Mouse (Mus musculus): Measurements from ENCODE around the gene 1700030J22Rik.

Gene 1700030J22Rik

GRCm38 (mm10) chr8:116951778-116952177 lies 27.0 kb downstream of the 1700030J22Rik start:
- no peak for DNase-seq (ENCODE audit: low read depth)

GRCm38 (mm10) chr8:116951369-116951768 lies 27.4 kb downstream of the 1700030J22Rik start:
- DNase-seq (ENCODE audit: low read depth) = peak; percentile 10

GRCm38 (mm10) chr8:116947589-116947988 lies 31.2 kb downstream of the 1700030J22Rik start:
- no peak for DNase-seq (ENCODE audit: low read depth)

- DNase-seq (ENCODE audit: low read depth) = no peak
Observed at GRCm38 (mm10) chr8:116946851-116947250, 31.9 kb downstream of the 1700030J22Rik start.

GRCm38 (mm10) chr8:116946268-116946838 lies 32.4 kb downstream of the 1700030J22Rik start:
- DNase-seq (ENCODE audit: low read depth) = no peak

- no peak for DNase-seq (ENCODE audit: low read depth)
Observed at GRCm38 (mm10) chr8:116945169-116945910, 33.4 kb downstream of the 1700030J22Rik start.

GRCm38 (mm10) chr8:116944385-116944696 lies 34.4 kb downstream of the 1700030J22Rik start:
- peak; percentile 12 for DNase-seq (ENCODE audit: low read depth)

- DNase-seq (ENCODE audit: low read depth) = no peak
Observed at GRCm38 (mm10) chr8:116943555-116944384, 35.0 kb downstream of the 1700030J22Rik start.

GRCm38 (mm10) chr8:116943161-116943554 lies 35.6 kb downstream of the 1700030J22Rik start, which contains the start of gene Atmin:
Gene Atmin, plus strand, starts transcription at chr8:116943393.
- peak; percentile 53 for DNase-seq (ENCODE audit: low read depth)

- DNase-seq (ENCODE audit: low read depth) = no peak
Observed at GRCm38 (mm10) chr8:116942284-116943058, 36.3 kb downstream of the 1700030J22Rik start.

- DNase-seq (ENCODE audit: low read depth) = no peak
Observed at GRCm38 (mm10) chr8:116935506-116935905, 43.3 kb downstream of the 1700030J22Rik start.

GRCm38 (mm10) chr8:116934976-116935375 lies 43.8 kb downstream of the 1700030J22Rik start:
- DNase-seq (ENCODE audit: low read depth) = no peak

- no peak for DNase-seq (ENCODE audit: low read depth)
Observed at GRCm38 (mm10) chr8:116928588-116928987, 50.2 kb downstream of the 1700030J22Rik start.

- no peak for DNase-seq (ENCODE audit: low read depth)
Observed at GRCm38 (mm10) chr8:116927880-116928279, 50.9 kb downstream of the 1700030J22Rik start.

GRCm38 (mm10) chr8:116923526-116923925 lies 55.2 kb downstream of the 1700030J22Rik start:
- DNase-seq (ENCODE audit: low read depth) = no peak

GRCm38 (mm10) chr8:116922060-116922757 lies 56.5 kb downstream of the 1700030J22Rik start:
- no peak for DNase-seq (ENCODE audit: low read depth)

GRCm38 (mm10) chr8:116921337-116922059 lies 57.3 kb downstream of the 1700030J22Rik start, which contains the start of the genes Cmc2 and Cenpn:
Gene Cmc2, minus strand, starts transcription at chr8:116921455.
Gene Cenpn, plus strand, starts transcription at chr8:116921730.
- peak; percentile 78 for DNase-seq (ENCODE audit: low read depth)

- no peak for DNase-seq (ENCODE audit: low read depth)
Observed at GRCm38 (mm10) chr8:116921005-116921336, 57.8 kb downstream of the 1700030J22Rik start.

Measured in fibroblast of lung, adult 2 months (primary cell).